Mouse (Mus musculus) neutrophil, adult 5-6 weeks (primary cell): Measurements from ENCODE around the gene Tbcb. TPM values are rescaled to one million over a fixed set of nuclear protein-coding genes. Genes with fewer than 3 reads are reported as not detected.
"Not testable (repeated sequence)": the region's sequence is repeated elsewhere in the genome, so short reads cannot be mapped to it uniquely, and the experiment has no call there.

ENCODE experiments used
- ATAC-seq: fragments of 151-379, 151-347 bp; 2 replicates; pipeline ENCODE4 v1.8.0; 2017; ENCODE audit warnings: mild to moderate bottlenecking, moderate TSS enrichment; ENCODE audit not compliant: insufficient number of reproducible peaks, poor library complexity, low FRiP score, severe bottlenecking; ENCODE audit errors: extremely low read depth
- total RNA-seq: library from RNA; stranded (forward); fragments of 200-1000 nt; gene quantifications from 2 replicates; pipeline ENCODE4 v1.2.3, GENCODE M21; 2017

Tbcb gene
- total RNA-seq, 1 experiment from 2014 or later, result 16.5 TPM

- no peak for ATAC-seq
Measured at GRCm38 (mm10) chr7:30197592-30198129, 34.4 kb downstream of the Tbcb start.

GRCm38 (mm10) chr7:30196171-30196570 is 35.9 kb downstream of the Tbcb start:
- ATAC-seq, result no peak

GRCm38 (mm10) chr7:30195461-30195860 is 36.6 kb downstream of the Tbcb start:
- no peak for ATAC-seq

GRCm38 (mm10) chr7:30194884-30195283 is 37.2 kb downstream of the Tbcb start:
- peak; percentile 84 for ATAC-seq

- no peak for ATAC-seq
Measured at GRCm38 (mm10) chr7:30194101-30194831, 37.8 kb downstream of the Tbcb start.

- ATAC-seq, result peak; percentile 57
Measured at GRCm38 (mm10) chr7:30193581-30194100, 38.4 kb downstream of the Tbcb start.

GRCm38 (mm10) chr7:30193013-30193412 is 39.1 kb downstream of the Tbcb start:
- ATAC-seq, result no peak

- ATAC-seq, result no peak
Measured at GRCm38 (mm10) chr7:30192088-30192487, 40.0 kb downstream of the Tbcb start.

GRCm38 (mm10) chr7:30189116-30189491 is 43.0 kb downstream of the Tbcb start:
- ATAC-seq, result no peak

GRCm38 (mm10) chr7:30188344-30189115 is 43.5 kb downstream of the Tbcb start:
- no peak for ATAC-seq

- no peak for ATAC-seq
Measured at GRCm38 (mm10) chr7:30184641-30185348, 47.3 kb downstream of the Tbcb start.

- ATAC-seq, result peak; percentile 73
Measured at GRCm38 (mm10) chr7:30183879-30184289, 48.2 kb downstream of the Tbcb start, which contains the start of gene Cox7a1. Cox7a1 (plus strand) TSS chr7:30184144.

- not testable (repeated sequence) for ATAC-seq
Measured at GRCm38 (mm10) chr7:30183189-30183588, 48.9 kb downstream of the Tbcb start.

- not testable (repeated sequence) for ATAC-seq
Measured at GRCm38 (mm10) chr7:30181929-30182328, 50.1 kb downstream of the Tbcb start.

GRCm38 (mm10) chr7:30181308-30181707 is 50.8 kb downstream of the Tbcb start:
- ATAC-seq, result peak; percentile 74

- ATAC-seq, result no peak
Measured at GRCm38 (mm10) chr7:30178256-30178655, 53.8 kb downstream of the Tbcb start.

- ATAC-seq, result no peak
Measured at GRCm38 (mm10) chr7:30176474-30176873, 55.6 kb downstream of the Tbcb start.
